Mouse (Mus musculus) splenic B cell, adult 2 months (primary cell): ENCODE measurements around the gene Ap3d1.

Experiments
- DNase-seq: peaks from one replicate; pipeline ENCODE4 v3.0.0-alpha.2; 2011; ENCODE audit warnings: low read depth, low spot score
- H3K27me3 ChIP-seq: 2 replicates; pipeline ENCODE4 v1.6.1; 2012; ENCODE audit warnings: mild to moderate bottlenecking, low read length, moderate library complexity, mixed read lengths; ENCODE audit not compliant: control insufficient read depth, poor library complexity, insufficient read depth, severe bottlenecking
- H3K36me3 ChIP-seq: 2 replicates; pipeline ENCODE4 v1.6.1; 2012; ENCODE audit warnings: mild to moderate bottlenecking, low read length, moderate library complexity, mixed read lengths; ENCODE audit not compliant: control insufficient read depth, poor library complexity, insufficient read depth, severe bottlenecking

Gene Ap3d1

GRCm38 (mm10) chr10:80692249-80693165 lies 49.6 kb downstream of the Ap3d1 start:
- Histone ChIP-seq H3K36me3 (peaks cover 15% of the 10 kb centered on the region), H3K27me3 (no peaks in the 10 kb centered on the region)
- peak; percentile 77 for DNase-seq

- H3K27me3 ChIP-seq: no peaks in the 10 kb centered on the region
- peak; percentile 85 for DNase-seq
- peaks cover 32% of the 10 kb centered on the region for H3K36me3 ChIP-seq
Measured at GRCm38 (mm10) chr10:80687850-80688249, 54.2 kb downstream of the Ap3d1 start.

GRCm38 (mm10) chr10:80686617-80687016 lies 55.4 kb downstream of the Ap3d1 start:
- H3K27me3 ChIP-seq: no peaks in the 10 kb centered on the region
- peaks cover 32% of the 10 kb centered on the region for H3K36me3 ChIP-seq
- DNase-seq: no peak

GRCm38 (mm10) chr10:80684984-80685383 lies 57.1 kb downstream of the Ap3d1 start:
- no peaks in the 10 kb centered on the region for H3K27me3 ChIP-seq
- H3K36me3 ChIP-seq: peaks cover 27% of the 10 kb centered on the region
- no peak for DNase-seq

DNA sequence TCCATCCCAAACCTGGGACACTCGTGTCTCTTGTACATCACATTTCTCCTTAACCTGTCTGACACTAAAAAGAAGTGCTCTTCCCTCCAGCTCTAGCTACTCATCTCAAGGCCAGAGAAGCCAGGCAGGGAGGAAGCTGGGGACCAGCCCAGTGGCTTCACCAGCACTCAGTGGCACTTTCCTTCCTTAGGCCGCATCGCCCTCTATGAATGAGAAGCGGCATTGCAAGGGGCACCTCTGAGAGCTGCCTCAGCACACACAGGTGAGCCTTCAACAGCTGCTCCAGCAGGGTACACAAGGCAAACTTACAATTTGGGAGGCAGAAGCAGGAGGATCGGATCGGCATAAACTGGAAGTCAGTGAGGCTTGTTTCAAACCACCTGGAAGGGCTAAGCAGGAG lies 57.9 kb downstream of the Ap3d1 start:
- DNase-seq: peak; percentile 90

GRCm38 (mm10) chr10:80683647-80684046 lies 58.4 kb downstream of the Ap3d1 start:
- no peak for DNase-seq
- Histone ChIP-seq H3K27me3 (no peaks in the 10 kb centered on the region), H3K36me3 (peaks cover 20% of the 10 kb centered on the region)

More for the DNA sequence above, 57.9 kb downstream of the Ap3d1 start:
- Histone ChIP-seq H3K36me3 (peaks cover 21% of the 10 kb centered on the region), H3K27me3 (no peaks in the 10 kb centered on the region)

DNA sequence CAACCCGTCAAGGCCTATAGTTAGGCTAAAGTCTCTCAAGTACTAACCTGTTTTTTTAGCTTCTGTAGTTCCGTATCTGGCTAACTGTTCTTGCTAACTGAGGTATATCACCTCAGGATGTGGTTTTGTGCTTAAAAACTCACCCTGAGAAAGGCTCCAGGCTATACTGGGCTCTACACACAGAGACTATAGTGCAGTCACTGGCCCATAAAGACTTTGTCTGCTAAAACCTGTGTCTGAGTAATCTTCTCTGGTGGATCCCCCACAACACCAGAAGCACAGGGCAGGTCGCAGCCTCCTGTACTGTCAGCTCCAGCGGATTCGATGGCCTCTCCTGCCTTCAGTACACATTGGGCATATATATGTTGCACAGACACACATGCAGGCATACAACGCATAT lies 60.1 kb downstream of the Ap3d1 start:
- Histone ChIP-seq H3K27me3 (no peaks in the 10 kb centered on the region), H3K36me3 (peaks cover 15% of the 10 kb centered on the region)
- peak; percentile 88 for DNase-seq

GRCm38 (mm10) chr10:80680260-80680696 lies 61.8 kb downstream of the Ap3d1 start:
- H3K36me3 ChIP-seq: peaks cover 1% of the 10 kb centered on the region; the same call in 1 of the 2 replicates
- DNase-seq: no peak
- no peaks in the 10 kb centered on the region for H3K27me3 ChIP-seq

GRCm38 (mm10) chr10:80679556-80680259 lies 62.4 kb downstream of the Ap3d1 start:
- no peaks in the 10 kb centered on the region for H3K27me3 ChIP-seq
- no peak for DNase-seq
- no peaks in the 10 kb centered on the region for H3K36me3 ChIP-seq

GRCm38 (mm10) chr10:80678601-80679377 lies 63.3 kb downstream of the Ap3d1 start:
- Histone ChIP-seq H3K36me3 (no peaks in the 10 kb centered on the region), H3K27me3 (no peaks in the 10 kb centered on the region)
- peak; percentile 55 for DNase-seq

GRCm38 (mm10) chr10:80677942-80678436 lies 64.1 kb downstream of the Ap3d1 start, which contains the start of gene Mknk2:
Gene Mknk2 (minus strand): TSS chr10:80678112.
- DNase-seq: peak; percentile 74
- no peaks in the 10 kb centered on the region for H3K27me3 ChIP-seq
- peaks cover 2% of the 10 kb centered on the region; the same call in 1 of the 2 replicates for H3K36me3 ChIP-seq

DNA sequence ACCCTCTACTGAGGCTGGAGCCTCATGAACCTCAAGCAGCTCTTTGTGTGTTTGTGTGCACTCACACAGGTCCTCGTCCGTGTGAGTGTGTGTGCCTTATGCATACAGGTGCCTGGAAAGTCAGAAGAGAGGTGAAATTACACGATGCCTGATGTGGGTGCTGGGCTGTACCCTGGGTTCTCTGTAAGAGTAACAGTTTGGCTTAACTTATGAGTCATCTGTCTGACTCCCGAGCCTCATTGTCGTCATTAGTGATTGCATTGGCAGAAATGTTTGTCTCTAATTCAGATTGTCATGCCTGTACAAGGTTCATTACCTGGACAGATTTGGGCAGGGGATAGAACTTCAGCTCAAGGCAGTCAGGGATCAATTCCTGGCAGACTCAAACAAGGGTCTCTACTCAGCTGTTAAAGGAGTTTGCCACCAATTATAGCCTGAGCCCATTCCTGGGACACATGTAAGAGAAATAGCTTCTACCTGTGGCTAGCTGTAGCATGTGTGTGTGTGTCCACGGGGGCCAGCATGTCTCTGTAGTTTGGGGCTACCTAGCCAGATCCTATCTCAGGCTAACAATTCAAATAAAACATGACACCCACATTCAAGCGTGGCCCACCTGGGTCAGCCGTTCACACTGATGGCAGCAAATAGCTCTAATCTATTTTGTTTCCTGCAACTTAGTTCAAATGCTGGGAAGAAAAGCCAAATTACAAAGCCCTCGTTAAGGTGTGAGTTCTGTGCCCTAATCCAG lies 64.8 kb downstream of the Ap3d1 start:
- peaks cover 3% of the 10 kb centered on the region; the same call in 1 of the 2 replicates for H3K36me3 ChIP-seq
- H3K27me3 ChIP-seq: no peaks in the 10 kb centered on the region
- peak; percentile 62 for DNase-seq

DNA sequence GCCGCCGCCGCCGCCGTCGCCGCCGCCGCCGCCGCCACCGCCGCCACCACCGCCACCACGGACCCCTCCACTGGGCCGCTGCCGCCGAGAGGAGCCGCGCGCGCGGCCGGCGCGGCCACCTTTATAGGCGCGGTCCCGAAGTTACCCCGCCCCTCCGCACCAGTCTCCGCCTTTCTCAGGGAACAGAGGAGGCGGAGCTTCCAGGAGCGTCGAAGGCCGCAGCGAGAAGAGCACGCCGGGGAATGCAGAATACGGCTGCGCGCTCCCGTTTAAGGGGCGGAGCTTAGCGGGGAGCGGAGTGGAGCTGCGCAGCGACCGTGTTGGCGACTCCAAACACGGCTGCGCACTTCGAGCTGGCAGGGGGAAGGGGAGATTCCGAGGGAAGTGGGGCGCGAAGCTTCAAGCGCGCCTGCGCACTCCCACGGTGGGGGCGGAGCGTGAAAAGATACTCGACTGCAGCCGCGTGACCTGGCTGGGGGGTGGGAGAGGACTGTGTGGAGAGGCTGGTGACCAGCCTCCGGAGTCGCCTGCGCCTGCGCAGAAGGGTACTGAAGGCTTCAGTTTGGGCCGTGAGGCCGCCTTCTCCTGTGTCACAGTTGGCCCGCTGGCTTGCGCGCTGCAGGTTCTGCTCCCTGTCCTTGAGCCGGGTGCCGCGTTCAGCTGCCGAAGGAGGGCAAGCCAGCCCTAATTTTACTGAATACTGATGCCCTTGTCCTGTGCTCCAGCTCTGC lies 65.7 kb downstream of the Ap3d1 start:
- no peaks in the 10 kb centered on the region for H3K27me3 ChIP-seq
- H3K36me3 ChIP-seq: peaks cover 8% of the 10 kb centered on the region
- DNase-seq: peak; percentile 100
